Mouse (Mus musculus) layer of hippocampus, postnatal 25 days (tissue): ENCODE data around the gene Arhgef11. TPM values are rescaled to one million over a fixed set of nuclear protein-coding genes. Genes with fewer than 3 reads are reported as not detected.
A peak's percentile ranks its signal among the peaks of the same experiment; 100 is the strongest.
"Not testable (repeated sequence)": the region's sequence is repeated elsewhere in the genome, so short reads cannot be mapped to it uniquely, and the experiment has no call there.

Source experiments
- DNase-seq, 2 experiments: peaks; one replicate each; pipeline ENCODE4 v3.0.0; 2022; ENCODE audit warnings: mixed read lengths in 2 of 2, low spot score in 1 of 2; ENCODE audit errors: extremely low spot score in 1 of 2
- total RNA-seq, 2 experiments: library from RNA; stranded (reverse); gene quantifications; 2 replicates each; pipeline ENCODE4 v1.2.3; 2021

Arhgef11 gene
- 10 to 100 TPM; 58.5 to 66.4 TPM for total RNA-seq

DNA sequence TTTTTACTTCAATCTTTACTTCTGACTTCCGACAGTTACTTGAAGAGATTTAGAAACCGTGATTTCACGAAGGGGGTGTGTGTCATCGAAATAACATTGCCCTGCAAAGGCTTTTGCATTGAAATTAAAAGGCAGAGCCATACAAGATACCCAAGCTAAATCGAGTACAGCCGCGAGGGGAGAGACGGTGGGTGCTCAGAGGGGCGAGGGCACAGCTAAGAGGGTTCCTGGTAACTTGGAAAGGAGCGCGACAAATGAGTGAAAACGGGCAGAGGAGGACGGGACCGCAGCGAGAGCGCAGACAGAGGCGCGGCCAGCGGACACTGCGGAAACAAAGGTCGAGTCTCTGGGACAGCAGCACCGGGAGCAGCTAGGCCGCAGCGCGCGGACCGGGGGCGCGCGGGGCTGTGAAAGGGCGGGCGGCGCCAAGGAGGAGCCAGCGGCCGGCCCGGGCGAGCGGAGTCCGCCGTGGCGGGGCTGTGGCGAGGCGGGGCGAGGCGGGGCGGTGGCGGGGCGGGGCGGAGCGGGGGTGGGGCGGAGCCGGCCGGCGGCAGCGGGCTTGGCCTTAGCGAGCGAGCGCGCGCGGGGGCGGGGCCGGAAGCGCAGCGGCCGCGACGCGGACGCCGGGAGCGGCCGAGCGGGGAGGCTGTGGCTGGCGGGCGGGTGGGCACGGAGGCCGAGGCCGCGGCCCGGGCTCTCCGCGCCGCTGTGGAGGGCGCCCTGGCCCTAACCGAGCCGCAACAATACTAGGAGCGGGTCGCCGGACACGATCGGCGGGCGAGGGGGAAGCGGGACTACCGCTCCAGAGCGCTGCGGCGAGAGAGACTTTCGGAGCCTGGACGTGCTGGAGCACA lies at the start of gene Arhgef11:
TSS of gene Arhgef11 (plus strand) at position 603 of the 854 bp plus-strand sequence.
- DNase-seq = peak; percentile 59 to 69

DNA sequence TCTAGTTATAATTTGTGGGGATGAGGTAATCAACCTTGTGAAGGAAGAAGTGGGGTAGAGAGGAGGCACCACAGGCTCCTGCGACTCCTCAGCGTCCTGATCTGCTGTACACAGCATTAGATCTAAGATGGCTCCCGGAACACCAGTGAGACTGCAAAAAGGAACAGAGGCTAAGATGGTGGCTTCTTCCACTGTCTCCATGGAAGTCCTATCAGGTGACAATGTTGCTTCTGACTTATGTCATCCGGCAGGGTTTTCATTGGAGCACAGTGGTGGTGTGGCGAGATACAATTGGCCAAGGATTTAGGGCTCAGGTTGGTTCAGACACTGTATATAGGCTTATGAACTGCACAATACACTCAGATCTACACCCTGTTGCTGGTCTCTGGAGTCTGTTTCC lies 48.7 kb upstream of the Arhgef11 start:
- no peak for DNase-seq

DNA sequence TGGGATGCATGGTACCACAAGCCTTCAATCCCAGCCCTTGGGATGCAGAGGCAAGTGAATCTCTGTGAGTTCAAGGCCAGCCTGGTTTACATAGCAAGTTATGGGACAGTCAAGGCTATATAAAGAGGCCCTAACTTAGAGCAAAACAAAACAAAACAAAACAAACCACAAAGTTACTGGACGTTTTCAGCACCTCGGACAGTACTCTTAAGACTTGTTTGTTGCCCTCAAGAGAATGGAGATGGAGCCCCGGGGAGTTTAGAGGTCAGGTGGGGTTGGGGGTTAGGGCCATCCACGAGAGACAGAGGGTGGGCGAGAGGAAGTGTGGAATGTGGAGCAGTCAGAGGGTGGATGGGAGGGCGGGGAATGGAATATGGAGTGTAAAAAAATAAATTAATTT lies 41.6 kb upstream of the Arhgef11 start:
- no peak for DNase-seq

DNA sequence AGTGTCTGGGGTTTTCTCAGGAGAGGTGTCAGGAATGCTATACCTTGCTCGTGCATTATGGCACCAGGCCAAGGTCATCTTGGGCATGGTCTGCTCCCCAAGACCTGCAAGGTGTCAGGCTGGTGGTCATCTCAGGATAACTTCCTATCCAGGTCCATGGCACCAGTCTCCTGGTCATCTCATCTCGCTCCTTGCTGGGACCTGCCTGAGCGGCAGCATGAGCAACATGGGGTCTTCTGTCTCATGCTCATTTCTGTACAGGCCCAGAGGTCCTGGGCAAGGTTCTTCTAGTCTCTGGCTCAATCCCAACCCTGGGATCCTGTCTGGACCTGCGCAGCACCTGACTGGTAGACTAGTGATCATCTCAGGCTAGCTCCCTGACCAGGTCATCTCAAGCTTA lies 35.1 kb upstream of the Arhgef11 start:
- DNase-seq = no peak

DNA sequence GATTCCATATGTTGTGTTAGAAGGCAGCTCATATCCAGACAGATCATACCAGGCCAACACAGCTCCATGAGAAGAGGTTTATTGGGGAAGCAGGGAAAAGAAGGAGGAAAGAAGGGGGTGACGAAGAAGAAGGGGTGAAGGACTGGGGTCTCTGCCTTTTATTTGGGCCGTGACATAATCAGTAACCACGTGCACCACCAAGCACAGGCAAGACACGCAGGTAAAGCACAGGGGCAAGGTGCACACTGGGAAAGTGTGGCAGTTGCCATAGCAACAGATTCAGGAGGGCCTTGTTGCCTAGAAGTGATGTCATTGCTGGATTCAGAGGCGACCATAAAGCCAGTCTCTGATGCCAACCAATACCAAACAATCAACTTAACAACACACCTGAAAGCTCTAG lies 23.6 kb upstream of the Arhgef11 start:
- DNase-seq = no peak

DNA sequence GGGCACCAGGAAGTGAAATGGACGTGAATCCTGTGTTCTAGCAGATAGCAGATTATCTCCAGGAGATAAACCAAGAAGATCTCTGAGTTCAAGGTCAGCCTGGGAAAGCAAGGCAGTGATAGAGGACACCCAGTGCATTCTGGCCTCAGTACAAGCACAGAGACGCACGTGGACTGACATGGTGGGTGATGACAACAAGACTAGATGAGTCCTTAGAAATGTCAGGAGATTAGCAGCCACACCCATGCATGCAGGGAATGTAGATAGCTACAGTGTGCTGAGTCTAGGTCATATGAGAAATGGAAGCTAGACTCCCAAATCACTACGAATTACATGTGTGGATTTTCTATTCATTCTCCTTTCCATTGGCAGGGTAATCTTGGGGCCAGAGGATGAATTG lies 22.0 kb upstream of the Arhgef11 start:
- not testable (repeated sequence) for DNase-seq

DNA sequence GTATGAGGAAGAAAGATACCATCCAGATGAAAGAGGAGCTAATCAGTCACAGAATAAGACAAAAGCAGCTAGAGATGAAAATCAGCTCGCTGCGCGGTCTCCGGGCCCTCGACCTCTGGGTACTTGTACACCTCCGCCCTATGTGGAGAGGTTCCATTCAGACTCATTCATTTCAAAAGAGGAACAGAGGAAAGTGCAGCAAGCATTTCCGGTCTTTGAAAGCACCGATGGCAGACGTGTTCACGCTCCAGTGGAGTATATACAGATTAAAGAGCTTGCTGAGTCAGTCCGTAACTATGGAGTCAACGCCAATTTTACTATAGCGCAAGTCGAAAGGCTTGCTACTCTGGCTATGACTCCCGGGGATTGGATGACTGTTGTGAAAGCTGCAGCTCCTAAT lies 16.3 kb upstream of the Arhgef11 start:
- DNase-seq = not testable (repeated sequence)

DNA sequence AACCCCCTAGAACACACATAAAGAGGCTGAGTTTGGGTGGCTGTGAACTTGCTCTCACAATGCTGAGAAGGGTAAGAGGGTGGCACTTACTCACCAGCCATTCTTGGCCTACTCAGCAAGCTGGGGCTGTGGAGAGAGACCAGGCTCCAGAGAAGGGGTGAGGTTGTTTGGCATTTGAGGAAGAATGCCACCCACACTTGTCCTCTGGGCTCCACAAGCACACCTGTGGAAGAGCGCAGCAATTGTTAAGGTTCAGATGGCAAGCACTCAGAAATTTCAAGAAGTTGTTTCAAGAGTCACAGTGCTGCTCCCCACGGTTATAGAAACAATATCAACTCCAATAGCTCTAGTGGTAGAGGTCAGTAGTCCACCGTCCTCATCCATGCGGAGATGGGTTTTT lies 1.0 kb upstream of the Arhgef11 start:
- DNase-seq = no peak

DNA sequence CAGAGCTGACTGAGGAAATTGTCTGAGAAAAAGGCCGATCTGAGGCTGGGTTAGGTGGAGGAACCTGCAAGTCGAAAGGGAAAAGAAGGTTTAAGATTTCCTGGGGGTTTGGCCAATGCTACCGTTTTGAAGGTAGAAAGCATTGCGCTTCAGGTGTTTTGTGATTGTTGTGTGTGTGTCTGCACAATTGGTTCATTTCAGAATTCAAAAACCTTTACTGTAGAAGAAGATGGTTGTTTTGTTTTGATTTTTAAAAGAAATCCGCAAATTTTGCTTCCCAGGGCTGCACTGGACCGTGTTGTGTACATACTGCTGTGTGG lies 412 bp downstream of the Arhgef11 start:
- no peak for DNase-seq

DNA sequence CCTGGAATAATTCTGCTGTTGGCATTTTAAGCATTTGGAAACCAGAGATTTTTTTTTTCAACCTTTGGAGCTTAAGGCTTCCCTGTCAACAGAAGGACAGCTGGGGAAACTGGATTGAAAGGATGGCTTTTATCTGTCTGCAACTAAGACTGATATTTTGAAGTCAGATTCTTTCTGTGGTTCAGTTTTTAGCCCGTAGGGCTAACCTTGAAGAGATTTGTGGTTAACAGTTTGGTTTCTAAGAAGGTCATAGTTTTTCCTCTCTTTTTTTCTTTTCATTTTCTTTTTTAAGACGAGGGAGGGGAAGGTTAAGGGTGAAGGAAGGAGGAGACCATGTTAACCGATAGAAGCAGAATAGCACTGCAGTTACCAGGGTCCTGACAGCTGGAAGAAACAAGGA lies 881 bp downstream of the Arhgef11 start:
- no peak for DNase-seq

DNA sequence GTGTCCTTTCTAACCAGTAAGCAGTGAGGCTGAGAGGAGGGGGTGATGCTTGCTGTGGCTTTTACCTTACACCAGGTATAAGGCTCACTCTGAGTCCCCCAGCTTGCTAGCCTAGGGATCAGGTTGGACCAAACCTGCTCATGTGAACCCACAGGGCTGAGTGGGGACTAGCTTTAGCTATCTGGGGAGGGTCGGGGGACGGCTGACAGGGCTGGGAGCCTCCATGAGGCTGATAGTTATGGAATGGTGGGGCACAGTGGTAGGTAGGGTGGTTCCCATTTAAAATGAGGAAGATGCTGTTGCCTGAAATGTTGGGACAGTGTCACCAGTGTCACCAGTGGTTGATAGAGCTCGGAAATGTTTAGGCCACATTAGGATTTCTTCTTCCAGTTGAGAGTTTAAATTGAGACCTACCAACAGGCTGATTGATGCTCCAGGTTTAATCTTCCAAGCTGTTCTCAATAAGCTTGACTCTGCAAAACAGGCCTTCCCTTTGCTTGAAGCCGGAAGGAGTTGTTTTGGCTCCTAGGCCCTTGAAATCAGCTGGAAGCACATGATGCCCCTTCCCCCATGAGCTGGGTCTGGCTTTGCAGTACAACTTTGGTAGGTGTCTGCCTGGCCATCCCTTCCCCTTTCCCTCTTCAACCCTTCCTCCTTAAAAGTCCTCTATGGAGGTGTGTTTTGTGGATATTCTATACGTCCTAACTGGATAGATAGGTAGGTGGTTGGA lies 1.8 kb downstream of the Arhgef11 start:
- no peak for DNase-seq

DNA sequence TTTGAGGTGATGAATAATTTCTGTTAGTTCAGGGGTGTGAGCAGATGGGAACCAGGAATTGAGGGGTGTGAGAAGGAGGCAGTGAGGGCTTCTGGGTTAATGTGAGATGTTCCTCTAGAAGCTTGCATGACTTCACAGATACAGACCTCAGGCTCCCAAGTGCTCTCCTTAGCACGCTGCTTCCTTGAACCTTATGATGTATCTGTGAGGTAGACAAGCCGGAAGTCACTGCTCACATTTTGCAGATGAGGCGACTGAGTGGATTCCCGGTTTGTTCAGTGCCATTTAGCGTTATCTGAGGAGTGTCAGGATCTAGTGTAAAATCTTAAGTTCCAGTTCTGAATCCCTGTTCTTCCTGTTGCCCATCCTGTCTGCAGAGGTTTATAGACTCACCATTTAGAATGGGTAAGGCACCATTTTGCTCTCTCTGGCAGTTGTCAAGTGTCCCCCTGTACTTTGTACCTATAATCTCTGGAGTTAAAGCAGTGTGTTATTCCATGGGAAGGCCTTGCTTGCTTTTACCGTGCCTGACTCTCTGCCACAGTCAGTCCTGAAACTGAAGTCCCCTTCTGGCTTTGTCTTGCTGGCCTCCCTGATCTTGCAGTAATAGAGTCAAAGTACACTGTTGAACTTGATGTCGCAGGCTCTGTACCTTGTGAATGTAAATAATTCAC lies 3.0 kb downstream of the Arhgef11 start:
- DNase-seq = no peak

DNA sequence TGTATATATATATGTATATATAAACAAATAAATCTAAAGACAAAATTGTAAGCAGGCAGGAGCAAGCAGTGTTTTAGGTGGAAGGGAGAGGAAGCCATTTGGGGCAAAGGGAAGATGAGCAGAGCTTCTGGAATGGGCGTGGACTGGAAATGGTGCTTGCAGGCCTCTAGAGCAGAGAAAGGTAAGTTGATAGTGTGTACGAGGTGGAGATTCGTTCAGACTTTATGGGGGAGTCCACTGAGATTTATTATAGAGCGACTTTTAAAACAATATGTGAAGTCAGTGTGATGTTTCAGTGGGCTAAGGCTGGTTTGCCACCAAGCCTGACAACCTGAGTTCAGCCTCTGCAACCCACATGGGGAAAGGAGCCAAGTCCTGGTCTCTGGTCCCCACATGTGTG lies 7.5 kb downstream of the Arhgef11 start:
- no peak for DNase-seq

DNA sequence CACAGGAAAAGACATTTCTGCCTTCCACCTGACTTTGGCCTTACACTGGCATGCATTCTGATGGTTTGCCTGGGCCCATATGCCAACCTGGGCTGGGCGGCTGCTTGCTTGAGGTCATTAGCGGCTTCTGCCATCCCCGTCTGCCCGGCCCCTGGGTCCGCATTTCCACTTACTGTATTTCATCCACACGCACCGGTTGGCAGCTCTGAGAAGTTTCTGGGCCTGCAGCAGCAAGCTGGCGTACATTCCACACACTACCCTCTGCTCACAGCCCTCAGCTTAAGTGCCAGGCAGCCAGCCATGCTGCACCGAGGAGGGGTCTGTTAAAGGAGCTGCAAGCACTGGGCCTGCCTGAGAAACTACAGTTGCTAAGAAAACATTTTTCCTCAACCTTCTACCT lies 13.5 kb downstream of the Arhgef11 start:
- peak in 1 of 2 experiments; percentile 8 for DNase-seq

DNA sequence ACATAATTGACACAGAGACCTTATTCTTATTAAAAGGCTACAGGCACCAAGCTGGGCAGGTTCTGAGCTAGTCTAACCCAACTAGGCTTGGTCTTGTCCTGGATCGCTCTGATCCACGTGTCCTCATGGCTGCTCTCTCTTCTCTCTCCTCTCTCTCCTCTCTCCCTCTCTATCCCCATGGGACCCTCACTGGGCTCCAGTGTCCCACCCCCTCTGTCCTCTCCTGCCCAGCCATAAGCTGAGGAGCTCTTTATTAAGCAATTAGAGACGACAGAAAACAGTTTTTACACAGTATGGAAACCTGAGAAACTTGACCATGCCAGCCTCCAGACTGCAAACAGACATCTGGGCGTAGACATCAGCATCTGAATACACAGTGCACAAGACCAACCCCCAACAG lies 14.0 kb downstream of the Arhgef11 start:
- no peak for DNase-seq

DNA sequence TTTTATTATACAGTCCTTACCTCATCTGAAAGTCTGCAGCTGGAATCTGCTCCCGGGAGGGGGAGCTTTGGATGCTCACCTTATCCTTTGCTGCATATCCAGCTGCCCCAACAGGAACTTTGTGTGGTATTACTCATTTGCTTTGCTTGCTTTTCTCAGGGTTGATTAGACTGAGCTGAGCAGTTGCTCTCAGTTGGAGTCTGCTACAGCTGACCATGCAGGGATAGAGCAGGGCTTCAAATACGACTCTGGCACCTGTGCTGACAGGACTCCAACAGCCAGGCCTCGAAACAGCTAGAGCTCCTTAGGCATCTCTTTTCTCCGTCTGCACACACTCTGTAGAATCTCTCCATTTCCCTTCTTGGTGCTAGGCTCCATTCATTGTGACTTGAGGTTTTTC lies 18.2 kb downstream of the Arhgef11 start:
- no peak for DNase-seq

DNA sequence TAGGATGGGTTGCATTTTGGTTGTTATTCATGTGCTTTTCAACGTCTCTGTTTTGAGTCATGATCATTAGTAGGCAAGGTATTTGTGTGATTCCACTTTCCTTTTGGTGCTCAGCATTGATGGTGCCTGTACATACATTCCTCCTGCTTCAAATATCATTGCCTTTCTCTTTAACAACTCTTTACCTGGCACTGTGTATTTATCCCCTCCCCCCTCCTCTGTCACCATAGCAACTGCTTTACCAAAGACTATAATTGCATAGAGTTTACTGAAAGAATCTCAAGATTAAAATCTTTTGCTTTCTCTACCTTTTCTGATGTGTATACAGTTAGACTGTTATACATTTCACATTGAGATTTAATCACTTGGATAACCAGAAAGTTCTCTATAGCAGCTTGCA lies 26.1 kb downstream of the Arhgef11 start:
- no peak for DNase-seq

DNA sequence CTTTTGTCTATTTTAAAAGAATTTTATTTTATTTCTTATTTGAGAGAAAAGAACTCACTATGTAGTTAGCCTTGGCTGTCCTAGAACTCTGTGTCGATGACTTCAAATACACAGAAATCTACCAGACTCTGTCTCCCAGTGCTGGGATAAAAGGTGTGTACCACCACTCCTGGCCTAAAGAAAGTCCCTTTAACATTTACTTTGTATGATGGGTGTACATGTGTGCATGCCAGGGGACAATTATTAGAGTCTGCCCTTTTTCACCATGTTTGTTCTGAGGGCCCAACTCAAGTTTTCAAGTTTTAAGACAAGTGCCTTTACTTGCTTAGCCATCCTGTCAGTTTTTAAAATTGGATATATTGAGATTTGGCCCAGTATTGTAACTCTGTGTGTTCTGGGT lies 28.8 kb downstream of the Arhgef11 start:
- no peak for DNase-seq

DNA sequence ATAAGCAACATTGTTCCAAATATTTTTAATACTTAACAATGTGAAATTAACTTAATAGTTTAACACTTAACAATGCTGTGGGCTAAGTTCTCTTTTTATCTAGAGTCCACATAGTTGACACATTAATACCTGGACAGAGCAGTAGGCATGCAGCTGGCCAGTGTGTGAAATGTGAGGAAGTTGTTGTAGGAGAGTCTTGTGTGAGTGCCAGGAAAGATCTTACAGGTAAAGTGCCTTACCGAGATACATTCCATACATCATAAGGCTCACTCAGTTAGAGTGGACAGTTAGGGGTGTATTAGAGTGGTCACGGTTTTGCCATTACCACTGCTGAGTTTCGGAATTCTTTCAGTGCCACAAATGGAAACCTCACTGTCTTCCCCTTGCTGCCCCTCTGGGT lies 31.7 kb downstream of the Arhgef11 start:
- no peak for DNase-seq

DNA sequence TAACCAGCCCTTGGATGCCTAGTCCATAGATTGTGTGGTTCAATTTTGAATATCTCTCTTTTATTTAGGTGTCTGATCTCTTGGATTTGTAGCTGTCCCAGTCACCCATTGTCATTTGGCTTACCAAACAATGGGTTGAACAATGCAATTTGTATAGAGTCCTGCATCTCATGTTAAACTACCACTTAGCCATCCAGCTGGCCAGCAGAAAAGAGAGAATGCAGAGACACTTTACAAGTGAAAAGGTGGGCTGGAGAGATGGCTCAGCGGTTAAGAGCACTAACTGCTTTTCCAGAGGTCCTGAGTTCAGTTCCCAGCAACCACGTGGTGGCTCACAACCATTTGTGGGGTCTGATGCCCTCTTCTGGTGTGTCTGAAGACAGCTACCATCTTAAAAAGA lies 41.0 kb downstream of the Arhgef11 start:
- no peak for DNase-seq

DNA sequence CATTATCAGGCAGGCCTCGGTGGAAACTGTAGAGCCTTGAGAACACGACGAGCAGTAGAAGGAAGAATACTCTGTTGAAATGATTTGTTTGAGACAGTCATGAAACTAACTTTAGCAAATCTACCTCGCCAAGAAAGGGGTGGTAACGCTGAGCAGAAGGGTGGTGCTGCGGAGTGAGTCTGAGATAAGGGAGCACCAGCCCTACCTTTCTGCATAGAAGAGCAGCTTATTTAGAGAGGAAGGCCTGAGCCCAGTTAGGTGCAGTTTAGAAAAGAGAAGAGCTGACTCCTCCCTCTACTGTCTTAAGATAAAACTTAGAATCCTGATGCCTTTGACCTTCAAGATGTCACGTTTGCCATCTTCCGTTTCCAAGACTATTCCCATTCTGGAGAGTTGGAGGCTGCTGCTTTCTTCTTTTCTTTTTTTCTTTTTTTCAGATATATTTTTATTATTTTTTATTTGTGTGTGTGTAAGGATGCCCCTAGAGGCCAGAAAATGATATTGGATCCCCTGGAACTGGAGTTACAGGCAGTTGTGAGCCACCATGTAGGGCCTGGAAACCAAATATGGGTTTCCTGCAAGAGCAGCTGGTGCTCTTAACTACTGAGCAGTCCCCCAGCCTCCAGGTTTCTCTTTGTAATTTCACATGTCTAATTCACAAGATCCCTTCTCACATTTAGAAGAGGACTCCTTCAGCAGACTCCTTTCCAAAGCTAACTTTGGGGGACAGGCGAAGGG lies 42.5 kb downstream of the Arhgef11 start:
- DNase-seq = no peak
